Mouse (Mus musculus): ENCODE results near the gene Olfr1087. TPM values are rescaled to one million over a fixed set of nuclear protein-coding genes. Genes with fewer than 3 reads are reported as not detected.
"Not testable (repeated sequence)": the region's sequence is repeated elsewhere in the genome, so short reads cannot be mapped to it uniquely, and the experiment has no call there.

Olfr1087 gene
- not detected for total RNA-seq (2022)

DNA sequence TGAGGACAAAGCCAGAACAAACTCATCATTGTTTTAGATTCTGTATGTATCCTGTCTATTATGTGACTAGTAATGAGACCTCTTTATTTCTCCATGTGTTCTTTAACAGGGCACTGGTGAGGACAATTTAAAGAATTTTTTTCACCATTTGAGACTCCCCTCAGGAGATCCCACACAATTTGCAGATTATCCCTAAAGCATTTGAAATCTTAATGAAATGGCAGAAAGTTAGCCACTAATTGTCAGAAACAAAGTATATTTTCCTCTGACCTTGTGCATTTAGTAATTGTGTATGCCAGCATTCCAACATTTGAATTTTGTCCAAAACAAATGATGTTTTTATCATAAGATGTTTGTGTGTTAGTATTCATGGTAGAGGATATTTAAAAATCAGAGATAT is at the start of gene Olfr1087:
TSS of gene Olfr1087 (minus strand) at position 101 of the 400 bp plus-strand sequence.
- no peak for DNase-seq (ENCODE audit: low spot score)

- no peak for DNase-seq (ENCODE audit: low spot score)
These were observed 35.4 kb upstream of the Olfr1087 start, which contains the start of gene Olfr1089 for GRCm38 (mm10) chr2:86733601-86734000. TSS of gene Olfr1089 (minus strand) at chr2:86733701.

DNA sequence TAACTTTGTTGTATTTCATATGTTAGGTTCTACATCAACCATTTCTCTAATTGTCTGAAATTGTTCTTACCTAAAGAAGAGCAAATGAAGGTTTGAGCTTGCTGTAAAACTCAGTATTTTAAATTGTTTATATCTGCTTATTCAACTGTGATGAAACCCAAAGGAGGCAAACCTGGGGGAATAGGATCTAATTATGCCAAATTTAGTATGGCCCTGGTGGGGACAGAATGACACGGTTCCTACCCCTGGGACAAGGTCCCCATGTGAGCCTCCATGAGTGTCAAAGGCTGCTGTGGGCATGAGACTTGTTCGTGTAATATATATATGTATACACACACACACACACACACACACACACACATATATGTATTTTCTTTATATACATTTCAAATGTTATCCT is 18.2 kb downstream of the Olfr1087 start, which contains the start of gene Olfr1086:
TSS of gene Olfr1086 (minus strand) at position 101 of the 400 bp plus-strand sequence.
- DNase-seq (ENCODE audit: low spot score) = no peak

GRCm38 (mm10) chr2:86661919-86662318 is 36.3 kb downstream of the Olfr1087 start, which contains the start of gene Olfr1085:
TSS of gene Olfr1085 (minus strand) at chr2:86662019.
- DNase-seq (ENCODE audit: low spot score) = no peak

GRCm38 (mm10) chr2:86639625-86640024 is 58.6 kb downstream of the Olfr1087 start, which contains the start of gene Olfr1084:
TSS of gene Olfr1084 (minus strand) at chr2:86639725.
- DNase-seq (ENCODE audit: low spot score) = not testable (repeated sequence)

Other genes starting within 250 kb of the Olfr1087 start
- gene Olfr1065, start 247.8 kb downstream of the Olfr1087 start, total RNA-seq (2022) = not detected
- gene Olfr1066, start 242.1 kb downstream of the Olfr1087 start, total RNA-seq (2022) = not detected
- gene Olfr228, start 211.0 kb downstream of the Olfr1087 start, total RNA-seq (2022) = not detected
- not detected for gene Olfr1076, start 189.9 kb downstream of the Olfr1087 start, total RNA-seq (2022)
- gene Olfr1079, start 155.9 kb downstream of the Olfr1087 start, total RNA-seq (2022) = not detected
- gene Olfr1080, start 140.2 kb downstream of the Olfr1087 start, total RNA-seq (2022) = not detected
- not detected for gene Olfr1082, start 99.4 kb downstream of the Olfr1087 start, total RNA-seq (2022)
- not detected for gene Olfr1084, start 58.7 kb downstream of the Olfr1087 start, total RNA-seq (2022)
- gene Olfr1085, start 36.4 kb downstream of the Olfr1087 start, total RNA-seq (2022) = not detected
- gene Olfr1086, start 18.3 kb downstream of the Olfr1087 start, total RNA-seq (2022) = not detected
- gene Olfr1089, start 35.3 kb upstream of the Olfr1087 start, total RNA-seq (2022) = not detected
- gene Olfr1090, start 60.6 kb upstream of the Olfr1087 start, total RNA-seq (2022) = not detected
- not detected for gene Olfr1093, start 84.1 kb upstream of the Olfr1087 start, total RNA-seq (2022)
- gene Olfr141, start 111.6 kb upstream of the Olfr1087 start, total RNA-seq (2022) = not detected
- not detected for gene Olfr1094, start 126.3 kb upstream of the Olfr1087 start, total RNA-seq (2022)
- gene Olfr1095, start 153.3 kb upstream of the Olfr1087 start, total RNA-seq (2022) = not detected
- not detected for gene Gm13723, start 176.4 kb upstream of the Olfr1087 start, total RNA-seq (2022)
- not detected for gene Olfr1097, start 193.8 kb upstream of the Olfr1087 start, total RNA-seq (2022)
- not detected for gene Olfr1098, start 226.2 kb upstream of the Olfr1087 start, total RNA-seq (2022)